Mouse (Mus musculus): ENCODE measurements around the gene Ganc. TPM values are rescaled to one million over a fixed set of nuclear protein-coding genes. Genes with fewer than 3 reads are reported as not detected.

Gene Ganc
- 10 to 100 TPM; 29.6 to 40.7 TPM for total RNA-seq (2021)
- long read RNA-seq, experiment 1, full-length matches to known transcripts: 6 of 15 reads
- long read RNA-seq, experiment 1, partial matches to known transcripts: 3 of 15 reads
- long read RNA-seq, experiment 1, other reads (novel, unspliced or antisense): 6 of 15 reads
- long read RNA-seq, experiment 2, full-length matches to known transcripts: 4 of 7 reads
- long read RNA-seq, experiment 2, partial matches to known transcripts: 1 of 7 reads
- long read RNA-seq, experiment 2, other reads (novel, unspliced or antisense): 2 of 7 reads

GRCm38 (mm10) chr2:120403653-120403985 lies at the start of gene Ganc:
Gene Ganc (plus strand): TSS chr2:120403896.
- intact Hi-C loops (cut with DNase I): no loop called here
- no peak for DNase-seq

GRCm38 (mm10) chr2:120360425-120360824 lies 43.3 kb upstream of the Ganc start:
- intact Hi-C loops (cut with DNase I): no loop called here
- no peak for DNase-seq

DNA sequence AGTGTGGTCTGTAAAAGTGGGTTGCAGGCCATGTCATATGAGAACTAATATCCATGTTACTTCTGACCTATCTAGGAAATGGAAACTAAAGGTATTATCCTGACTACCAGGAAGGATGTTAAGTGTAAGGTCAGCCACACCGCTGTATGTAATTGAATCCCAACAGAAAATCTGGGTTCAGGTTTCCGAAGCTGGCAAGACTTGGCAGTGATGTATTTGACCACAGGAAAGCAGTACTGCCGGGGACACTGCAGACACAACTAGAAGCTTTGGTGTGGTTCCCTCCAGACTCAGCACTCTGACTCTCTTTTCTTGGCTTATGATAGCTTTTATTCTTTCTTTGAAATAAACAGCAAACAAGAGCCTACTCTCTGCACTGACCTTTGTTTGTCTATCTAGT lies 37.2 kb upstream of the Ganc start:
- no peak for DNase-seq
- intact Hi-C loops (cut with DNase I): no loop called here

DNA sequence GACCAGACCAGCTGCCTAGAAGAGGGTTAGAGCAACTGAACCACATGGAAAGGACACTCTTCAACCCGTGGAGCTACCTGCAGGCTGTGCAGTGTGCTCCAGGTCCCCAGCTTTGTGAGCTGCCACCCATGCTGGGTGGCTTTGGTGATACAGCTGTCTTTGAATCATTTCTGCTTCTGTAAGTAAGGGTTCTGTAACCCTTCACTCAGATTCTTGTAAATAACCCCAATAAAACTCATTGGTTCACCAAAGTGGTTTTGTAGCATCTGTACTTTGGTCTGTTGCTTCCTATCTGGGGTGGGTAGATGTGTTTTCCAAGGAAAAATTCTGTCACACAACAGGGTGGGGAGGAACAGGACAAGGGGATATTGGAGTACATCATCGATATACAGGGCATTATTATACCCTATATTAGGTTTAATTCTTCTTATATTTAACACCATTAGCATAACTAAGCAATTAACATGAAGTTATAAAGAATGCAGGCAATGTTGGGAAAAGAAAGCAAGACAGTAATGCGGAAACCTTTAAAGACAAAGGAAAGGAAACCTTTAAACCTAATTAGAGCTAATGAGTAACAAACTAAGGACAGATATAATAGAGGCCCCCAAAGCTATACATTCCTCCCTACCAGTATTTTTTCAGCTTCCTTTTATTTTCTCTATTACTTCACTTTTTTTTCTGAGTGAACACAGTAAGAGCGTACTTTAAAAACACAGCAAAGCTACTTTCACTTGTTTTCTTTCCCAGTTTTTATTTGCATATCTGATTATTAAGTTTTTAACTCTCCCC lies 36.1 kb upstream of the Ganc start:
- intact Hi-C loops (cut with DNase I): no loop called here
- DNase-seq: no peak

- intact Hi-C loops (cut with DNase I): no loop called here
- no peak for DNase-seq
Measured at GRCm38 (mm10) chr2:120373858-120374257, 29.8 kb upstream of the Ganc start.

DNA sequence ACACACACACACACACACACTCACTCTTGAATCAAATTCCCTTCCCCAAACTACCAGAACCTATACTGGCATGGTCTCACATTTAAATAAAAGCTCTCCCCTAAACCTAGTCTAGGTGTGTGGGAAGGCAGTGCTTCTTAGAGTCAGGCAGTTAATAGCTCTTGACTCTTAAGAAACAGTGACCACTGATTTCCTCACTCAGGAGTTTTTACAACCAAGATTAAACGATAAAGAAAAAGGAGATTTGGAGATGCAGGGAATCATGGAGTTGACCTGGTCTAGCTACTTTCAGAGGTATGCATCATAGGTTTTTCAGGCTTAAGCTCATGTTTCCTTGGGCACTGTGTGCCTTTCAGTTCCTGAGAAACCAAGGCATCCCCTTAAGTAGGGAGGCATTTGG lies 17.4 kb upstream of the Ganc start:
- DNase-seq: no peak
- intact Hi-C loops (cut with DNase I): no loop called here

DNA sequence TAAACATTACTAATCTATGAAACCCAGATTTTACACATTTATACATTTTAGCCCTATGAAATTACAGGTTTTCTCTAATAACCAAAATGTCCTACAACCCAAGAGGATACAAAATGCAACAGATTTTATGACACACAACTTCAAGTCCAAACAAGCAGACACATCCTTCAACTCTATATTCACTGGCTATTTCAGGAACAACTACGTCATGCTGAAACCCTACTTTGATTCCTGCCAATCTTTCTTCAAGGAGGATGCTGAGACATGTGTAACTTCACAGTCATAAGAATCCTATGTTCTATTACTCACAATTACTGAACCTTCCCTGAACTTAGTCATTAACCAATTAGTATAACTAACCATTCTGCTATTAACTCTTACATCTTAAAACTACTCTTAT lies 16.4 kb upstream of the Ganc start:
- no peak for DNase-seq
- intact Hi-C loops (cut with DNase I): no loop called here

GRCm38 (mm10) chr2:120389376-120389775 lies 14.3 kb upstream of the Ganc start:
- no peak for DNase-seq
- intact Hi-C loops (cut with DNase I): no loop called here

DNA sequence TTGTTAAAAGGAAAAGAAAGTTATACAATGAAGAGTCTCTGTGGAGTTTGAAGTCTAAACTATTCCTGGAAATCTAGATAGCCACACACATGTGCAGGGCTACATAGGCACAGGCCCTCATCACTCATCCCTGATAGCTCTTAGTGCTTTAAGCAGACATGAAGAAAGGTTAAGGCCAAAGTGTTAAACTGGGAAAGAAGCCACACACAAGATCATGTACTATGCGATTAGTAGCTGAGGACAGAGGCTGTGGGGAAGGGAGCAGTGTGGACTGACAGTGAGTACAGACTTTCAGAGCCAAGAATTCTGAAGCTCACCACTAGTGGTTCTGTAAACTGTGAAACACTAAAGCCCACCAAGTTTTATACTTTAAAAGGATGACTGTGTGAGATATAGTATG lies 12.8 kb upstream of the Ganc start:
- intact Hi-C loops (cut with DNase I): no loop called here
- DNase-seq: no peak

GRCm38 (mm10) chr2:120392406-120392805 lies 11.3 kb upstream of the Ganc start:
- no peak for DNase-seq
- intact Hi-C loops (cut with DNase I): no loop called here

- intact Hi-C loops (cut with DNase I): no loop called here
- no peak for DNase-seq
Measured at GRCm38 (mm10) chr2:120397951-120398350, 5.7 kb upstream of the Ganc start.

DNA sequence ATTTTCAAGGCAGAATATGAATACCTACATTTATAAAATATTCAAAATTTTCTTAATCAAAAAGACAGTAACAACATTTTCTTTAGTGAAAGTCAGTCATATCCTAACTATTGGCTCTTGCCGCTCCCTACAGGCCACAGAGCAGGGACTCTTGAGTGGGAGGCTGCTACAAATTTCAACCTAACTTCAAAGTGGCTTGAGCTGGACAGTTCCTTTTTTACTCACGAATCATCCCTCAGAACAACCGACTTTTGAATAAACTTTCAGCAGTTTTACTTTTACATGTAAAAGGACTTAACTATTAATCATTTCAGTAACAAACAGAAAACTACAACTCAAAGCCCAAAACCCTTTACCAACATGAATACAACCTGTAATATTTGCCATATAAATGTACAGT lies 883 bp upstream of the Ganc start:
- DNase-seq: no peak
- intact Hi-C loops (cut with DNase I): no loop called here

GRCm38 (mm10) chr2:120403986-120404822 lies 508 bp downstream of the Ganc start, which contains the start of gene Tmem87a:
Gene Tmem87a (minus strand): TSS chr2:120404113.
- intact Hi-C loops (cut with DNase I): no loop called here

DNA sequence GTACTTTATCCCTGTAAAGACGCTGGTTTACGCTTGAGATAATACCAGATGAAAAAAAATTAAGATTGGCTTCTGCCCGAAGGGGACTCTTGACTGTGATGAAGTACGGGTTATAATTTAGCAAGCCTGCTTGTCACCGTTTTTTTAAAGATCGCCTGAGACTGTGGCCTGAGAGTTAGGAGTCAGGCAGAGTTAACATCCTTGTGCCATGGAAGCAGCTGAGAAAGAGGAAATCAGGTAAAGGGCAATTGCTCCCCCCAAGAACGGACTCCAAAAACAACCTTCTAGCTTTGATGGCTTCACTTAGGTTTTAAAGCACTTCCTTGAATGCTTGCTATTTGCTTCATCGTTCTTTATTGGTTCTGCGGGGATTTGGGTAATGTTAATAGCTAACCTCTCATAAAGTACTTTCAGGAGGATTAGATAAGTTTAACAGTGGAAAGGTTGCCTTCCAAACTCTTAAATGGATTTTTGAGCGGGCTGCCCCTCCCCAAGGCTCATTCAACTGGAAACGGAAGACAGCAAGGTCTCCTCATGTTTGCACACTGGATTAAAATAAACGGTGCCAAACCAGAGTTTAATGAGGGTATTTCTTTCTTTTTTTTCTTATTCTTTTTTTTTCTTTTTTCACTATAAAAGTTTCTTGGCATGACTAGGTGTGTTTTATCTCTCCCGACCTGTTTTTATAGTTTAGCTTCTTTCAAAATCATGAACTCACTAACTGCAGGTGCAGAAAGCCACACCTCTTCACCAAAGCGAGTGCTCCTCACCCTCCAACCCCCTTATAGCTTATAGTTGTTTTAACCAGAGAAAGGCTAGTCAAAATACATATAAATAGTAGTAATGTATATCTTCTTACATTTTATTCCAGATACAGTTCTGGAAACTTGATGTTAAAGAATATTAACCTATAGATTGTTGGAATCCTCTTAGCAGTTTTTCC lies 1.4 kb downstream of the Ganc start:
- DNase-seq: no peak
- intact Hi-C loops (cut with DNase I): no loop called here

More at GRCm38 (mm10) chr2:120403986-120404822, 508 bp downstream of the Ganc start, which contains the start of gene Tmem87a:
- peak; percentile 91 to 93 for DNase-seq

DNA sequence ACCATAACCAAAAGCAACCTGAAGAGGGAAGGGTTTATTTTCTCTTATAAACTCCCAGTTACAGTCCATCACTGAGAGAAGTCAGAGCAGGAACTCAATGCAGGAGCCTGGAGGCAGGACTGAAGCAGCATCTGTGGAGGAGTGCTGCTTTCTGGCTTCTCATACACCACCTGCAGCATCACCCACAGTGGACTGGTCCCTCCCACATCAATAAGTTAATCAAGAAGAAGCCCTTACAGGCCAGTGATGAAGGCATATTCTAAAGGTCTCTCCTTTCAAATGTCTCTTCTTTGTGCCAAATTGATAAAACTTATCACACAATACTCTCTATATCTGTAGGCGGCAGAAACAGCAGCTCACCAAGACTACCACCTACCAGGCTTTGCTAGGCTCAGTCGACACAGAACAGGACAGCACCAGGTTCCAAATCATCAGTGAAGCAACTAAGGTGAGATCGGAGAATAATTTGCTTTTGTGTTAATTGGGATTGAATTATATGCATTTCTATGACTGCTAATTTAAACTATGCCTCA lies 7.5 kb downstream of the Ganc start:
- DNase-seq: no peak
- intact Hi-C loops (cut with DNase I): no loop called here

- intact Hi-C loops (cut with DNase I): no loop called here
- no peak for DNase-seq
Measured at GRCm38 (mm10) chr2:120414113-120414512, 10.4 kb downstream of the Ganc start.

DNA sequence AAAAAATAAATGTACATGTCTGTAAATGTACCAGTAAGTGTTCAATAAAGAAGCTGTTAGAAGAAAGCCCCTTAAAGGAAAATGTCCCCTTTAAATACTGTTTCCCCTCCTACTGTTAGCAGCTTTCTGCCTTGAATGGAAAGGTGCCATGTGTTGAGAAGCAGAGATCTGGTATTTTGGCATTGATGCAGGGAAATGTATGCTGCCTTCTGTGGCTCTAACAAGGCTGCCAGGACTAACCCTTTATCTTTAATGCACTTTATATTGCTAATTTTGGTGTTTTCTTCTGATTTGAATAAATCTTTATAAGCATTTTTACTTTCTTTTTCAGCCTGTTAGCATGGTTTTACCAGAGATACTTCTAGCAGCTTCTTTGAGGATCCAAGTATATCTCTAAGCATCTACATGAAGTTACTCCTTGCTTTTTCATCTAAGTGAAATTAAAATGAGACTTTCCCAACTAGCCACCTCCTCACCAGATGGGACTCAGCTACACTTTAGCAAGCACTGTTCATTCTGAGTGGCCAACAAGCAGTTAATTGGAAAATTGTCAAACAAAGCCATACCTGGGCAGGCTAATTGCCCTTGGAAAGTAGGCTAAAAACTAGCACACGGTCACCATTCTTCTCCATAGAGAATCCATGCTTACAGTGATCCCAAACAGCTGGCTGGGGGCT lies 11.2 kb downstream of the Ganc start:
- no peak for DNase-seq
- intact Hi-C loops (cut with DNase I): no loop called here

DNA sequence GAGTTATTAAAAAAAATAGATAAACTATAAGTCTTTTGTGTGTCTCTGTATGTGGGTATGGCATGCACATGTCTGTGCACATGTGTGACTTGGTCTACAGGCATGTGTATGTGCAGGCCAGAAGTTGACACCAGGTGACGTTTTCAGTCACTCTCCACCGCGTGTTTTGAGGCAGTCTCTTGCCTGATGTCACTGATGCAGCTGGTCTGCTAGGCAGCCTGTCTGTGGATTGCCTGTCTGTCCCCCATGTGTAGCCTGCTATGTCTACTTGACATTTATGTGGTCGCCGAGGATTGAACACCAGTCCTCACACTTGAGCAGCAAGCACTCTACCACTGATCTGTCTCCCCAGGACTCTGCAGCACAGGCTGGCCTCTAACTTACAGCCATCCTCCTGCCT lies 20.7 kb downstream of the Ganc start:
- intact Hi-C loops (cut with DNase I): no loop called here
- no peak for DNase-seq

- DNase-seq: peak in 1 of 2 experiments; percentile 21
- intact Hi-C loops (cut with DNase I): no loop called here
Measured at GRCm38 (mm10) chr2:120444486-120444885, 40.8 kb downstream of the Ganc start.

All from gastrocnemius, postnatal 36 days (tissue).